Mouse (Mus musculus): ENCODE results near the gene Smyd3. TPM values are rescaled to one million over a fixed set of nuclear protein-coding genes. Genes with fewer than 3 reads are reported as not detected.

The Smyd3 gene
- polyA plus RNA-seq, 1 experiment from 2014 or later: 12.1 TPM

DNA sequence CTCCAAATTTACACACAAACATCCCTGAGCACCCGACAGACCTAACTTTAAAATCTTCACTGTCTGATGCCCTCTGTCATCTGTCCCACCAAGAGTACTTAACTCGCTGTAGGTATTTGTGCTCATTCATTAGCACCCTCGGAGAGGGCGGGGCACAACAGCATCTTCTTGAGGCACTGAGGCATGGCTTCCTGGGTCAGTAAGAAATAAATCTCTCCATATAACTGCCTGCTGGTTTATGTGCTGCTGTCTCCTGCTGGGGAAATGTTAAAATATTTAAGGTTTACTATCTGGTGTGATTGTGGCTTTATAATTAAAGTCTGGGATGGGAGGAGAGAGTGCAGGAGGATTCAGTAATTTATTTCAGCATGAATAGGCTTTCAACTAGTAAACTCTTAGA is 320.7 kb downstream of the Smyd3 start:
- H3K4me2 ChIP-seq (replicated peaks; ENCODE audit: low read depth): no peak overlapping the region
- H3K36me3 ChIP-seq (ENCODE audit: control insufficient read depth, insufficient read depth, low read length): no peaks in the 10 kb centered on the region
- H3K4me1 ChIP-seq (replicated peaks; ENCODE audit: control insufficient read depth, insufficient read depth): no peaks in the 10 kb centered on the region
- H3K9ac ChIP-seq (ENCODE audit: low read length): no peak overlapping the region
- 79% methylated on average over 4 of the region's 4 CpGs for WGBS
- H3K27ac ChIP-seq (replicated peaks): no peak overlapping the region
- H3K4me3 ChIP-seq (ENCODE audit: low read depth, low read length): no peak overlapping the region
- no peaks in the 10 kb centered on the region for H3K27me3 ChIP-seq (ENCODE audit: control insufficient read depth, insufficient read depth, low read length)
- no peaks in the 10 kb centered on the region for H3K9me3 ChIP-seq (ENCODE audit: control insufficient read depth, low read length)
- ATAC-seq (ENCODE audit: low FRiP score, low TSS enrichment) (no peak), DNase-seq (ENCODE audit: low spot score) (no peak)
- TF ChIP-seq EP300 (optimal IDR thresholded peaks at IDR 0.05) (no peak), CTCF (IDR thresholded peaks at IDR 0.05; ENCODE audit: low read depth) (no peak)

DNA sequence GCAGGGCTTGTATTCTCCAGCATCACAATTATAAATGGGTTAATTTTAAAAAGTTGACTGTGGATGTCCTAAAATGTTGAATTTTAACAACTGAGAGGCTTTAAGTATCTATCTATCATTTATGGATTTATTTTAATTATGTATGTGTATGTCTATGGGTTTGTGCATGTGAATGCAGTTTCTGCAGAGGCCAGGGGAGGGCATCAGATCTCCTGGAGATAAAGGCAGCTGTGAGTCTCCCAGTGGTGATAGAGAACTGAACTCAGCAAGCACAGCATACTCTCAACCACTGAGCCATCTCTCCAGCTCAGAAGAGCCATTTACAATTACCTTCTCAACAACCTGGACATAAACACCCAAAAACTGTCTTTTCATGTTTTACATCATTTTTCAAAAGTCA is 321.4 kb downstream of the Smyd3 start:
- Histone ChIP-seq H3K36me3 (ENCODE audit: control insufficient read depth, insufficient read depth, low read length) (no peaks in the 10 kb centered on the region), H3K27ac (replicated peaks) (no peak overlapping the region), H3K4me3 (ENCODE audit: low read depth, low read length) (no peak overlapping the region), H3K4me1 (replicated peaks; ENCODE audit: control insufficient read depth, insufficient read depth) (no peaks in the 10 kb centered on the region), H3K9me3 (ENCODE audit: control insufficient read depth, low read length) (no peaks in the 10 kb centered on the region), H3K9ac (ENCODE audit: low read length) (no peak overlapping the region), H3K27me3 (ENCODE audit: control insufficient read depth, insufficient read depth, low read length) (no peaks in the 10 kb centered on the region), H3K4me2 (replicated peaks; ENCODE audit: low read depth) (no peak overlapping the region)
- ATAC-seq (ENCODE audit: low FRiP score, low TSS enrichment): no peak
- TF ChIP-seq CTCF (IDR thresholded peaks at IDR 0.05; ENCODE audit: low read depth) (peak; percentile 43), EP300 (optimal IDR thresholded peaks at IDR 0.05) (no peak)
- no peak for DNase-seq (ENCODE audit: low spot score)

DNA sequence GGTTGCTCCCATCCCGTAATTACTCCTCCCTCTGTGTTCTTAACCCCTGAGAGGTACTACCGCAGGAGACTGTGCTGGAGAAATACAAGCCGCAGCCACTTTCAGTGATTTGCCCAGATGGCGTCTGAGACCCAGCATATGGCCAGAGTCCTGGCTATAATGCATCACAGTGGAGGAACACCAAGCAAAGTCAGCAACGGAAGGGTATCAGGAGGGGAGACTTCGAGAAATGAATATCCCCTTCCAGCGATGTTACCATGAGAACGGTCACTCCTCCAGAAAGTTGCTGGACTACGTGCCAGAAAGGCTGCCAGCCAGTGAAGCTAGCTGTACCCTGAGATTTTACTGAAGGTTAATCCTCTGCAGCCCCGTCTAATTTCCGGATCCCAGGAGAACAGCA is 325.1 kb downstream of the Smyd3 start:
- no peaks in the 10 kb centered on the region for H3K9me3 ChIP-seq (ENCODE audit: control insufficient read depth, low read length)
- DNase-seq (ENCODE audit: low spot score) (no peak), ATAC-seq (ENCODE audit: low FRiP score, low TSS enrichment) (no peak)
- 88% methylated on average over 11 of the region's 11 CpGs for WGBS
- no peaks in the 10 kb centered on the region for H3K4me1 ChIP-seq (replicated peaks; ENCODE audit: control insufficient read depth, insufficient read depth)
- no peak overlapping the region for H3K9ac ChIP-seq (ENCODE audit: low read length)
- H3K27ac ChIP-seq (replicated peaks): no peak overlapping the region
- no peak for TF ChIP-seq CTCF (IDR thresholded peaks at IDR 0.05; ENCODE audit: low read depth)
- TF ChIP-seq EP300 (optimal IDR thresholded peaks at IDR 0.05): no peak
- H3K36me3 ChIP-seq (ENCODE audit: control insufficient read depth, insufficient read depth, low read length): no peaks in the 10 kb centered on the region
- no peak overlapping the region for H3K4me3 ChIP-seq (ENCODE audit: low read depth, low read length)
- no peak overlapping the region for H3K4me2 ChIP-seq (replicated peaks; ENCODE audit: low read depth)
- no peaks in the 10 kb centered on the region for H3K27me3 ChIP-seq (ENCODE audit: control insufficient read depth, insufficient read depth, low read length)

DNA sequence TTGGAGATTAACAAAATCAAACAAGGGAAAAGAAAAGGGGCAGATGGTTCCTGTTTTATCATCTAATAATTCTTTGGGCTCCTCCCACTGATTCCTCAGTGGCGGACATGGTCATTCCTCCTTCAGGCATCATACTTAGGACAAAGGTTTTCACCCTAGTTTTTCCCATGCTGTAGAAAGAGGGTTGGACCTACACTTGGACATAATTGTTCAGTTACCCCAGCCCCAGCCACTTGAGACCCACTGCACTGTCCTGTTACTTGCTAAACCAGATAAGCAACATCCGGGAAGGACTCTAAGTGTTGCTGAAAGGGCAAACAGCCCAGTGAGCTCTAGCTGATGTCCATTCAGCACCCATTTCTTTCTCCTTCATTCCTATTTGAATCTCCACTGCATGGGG is 327.0 kb downstream of the Smyd3 start:
- TF ChIP-seq EP300 (optimal IDR thresholded peaks at IDR 0.05): no peak
- TF ChIP-seq CTCF (IDR thresholded peaks at IDR 0.05; ENCODE audit: low read depth): no peak
- H3K27ac ChIP-seq (replicated peaks): no peak overlapping the region
- ATAC-seq (ENCODE audit: low FRiP score, low TSS enrichment): no peak
- no peaks in the 10 kb centered on the region for H3K36me3 ChIP-seq (ENCODE audit: control insufficient read depth, insufficient read depth, low read length)
- WGBS: 56% methylated on average over 2 of the region's 2 CpGs
- H3K4me3 ChIP-seq (ENCODE audit: low read depth, low read length): no peak overlapping the region
- no peak for DNase-seq (ENCODE audit: low spot score)
- H3K9me3 ChIP-seq (ENCODE audit: control insufficient read depth, low read length): no peaks in the 10 kb centered on the region
- no peak overlapping the region for H3K4me2 ChIP-seq (replicated peaks; ENCODE audit: low read depth)
- H3K27me3 ChIP-seq (ENCODE audit: control insufficient read depth, insufficient read depth, low read length): no peaks in the 10 kb centered on the region
- H3K4me1 ChIP-seq (replicated peaks; ENCODE audit: control insufficient read depth, insufficient read depth): no peaks in the 10 kb centered on the region
- H3K9ac ChIP-seq (ENCODE audit: low read length): no peak overlapping the region

DNA sequence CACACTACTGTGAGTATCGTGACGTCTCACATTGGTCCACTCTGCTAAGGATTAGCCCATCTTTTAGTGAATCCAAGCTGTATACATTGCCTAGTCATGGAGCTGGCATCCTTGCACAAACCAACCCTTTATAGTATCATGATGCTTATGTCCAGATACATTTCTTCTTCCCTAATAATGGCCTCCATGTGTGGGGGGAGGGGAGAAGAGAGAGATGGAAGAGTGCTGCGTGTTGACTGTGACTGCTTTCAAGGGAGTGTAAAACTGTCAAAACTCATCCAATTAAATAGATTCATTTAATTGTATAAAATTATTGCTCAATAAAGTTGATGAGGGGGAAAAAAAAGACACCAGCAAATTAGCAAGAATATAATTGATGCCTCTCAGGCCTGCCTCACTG is 330.7 kb downstream of the Smyd3 start:
- no peak overlapping the region for H3K27ac ChIP-seq (replicated peaks)
- ATAC-seq (ENCODE audit: low FRiP score, low TSS enrichment): no peak
- H3K36me3 ChIP-seq (ENCODE audit: control insufficient read depth, insufficient read depth, low read length): no peaks in the 10 kb centered on the region
- no peaks in the 10 kb centered on the region for H3K27me3 ChIP-seq (ENCODE audit: control insufficient read depth, insufficient read depth, low read length)
- no peaks in the 10 kb centered on the region for H3K4me1 ChIP-seq (replicated peaks; ENCODE audit: control insufficient read depth, insufficient read depth)
- WGBS: 94% methylated on average over 3 of the region's 3 CpGs
- no peak overlapping the region for H3K4me2 ChIP-seq (replicated peaks; ENCODE audit: low read depth)
- H3K9me3 ChIP-seq (ENCODE audit: control insufficient read depth, low read length): no peaks in the 10 kb centered on the region
- no peak for DNase-seq (ENCODE audit: low spot score)
- H3K9ac ChIP-seq (ENCODE audit: low read length): no peak overlapping the region
- H3K4me3 ChIP-seq (ENCODE audit: low read depth, low read length): no peak overlapping the region
- TF ChIP-seq EP300 (optimal IDR thresholded peaks at IDR 0.05) (no peak), CTCF (IDR thresholded peaks at IDR 0.05; ENCODE audit: low read depth) (no peak)

DNA sequence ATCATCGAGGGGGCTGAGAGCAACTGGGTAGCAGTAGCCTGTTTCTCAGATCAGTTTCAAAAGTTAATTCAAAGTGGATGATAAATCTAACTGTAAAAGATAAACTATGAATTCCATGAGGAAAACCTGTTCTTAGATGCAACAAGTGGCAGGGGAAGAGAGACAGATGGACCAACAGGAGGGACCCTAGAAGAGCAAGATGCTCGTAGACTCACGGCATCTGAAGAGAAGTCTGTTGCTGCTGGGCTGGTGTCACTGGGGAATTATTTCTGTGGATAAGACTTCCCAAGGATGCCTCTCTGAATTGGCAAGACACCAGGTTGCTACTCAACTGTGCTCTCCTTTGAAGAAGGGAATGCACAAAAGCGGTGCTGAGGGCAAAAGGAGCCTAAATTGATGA is 333.2 kb downstream of the Smyd3 start:
- Histone ChIP-seq H3K4me3 (ENCODE audit: low read depth, low read length) (no peak overlapping the region), H3K4me2 (replicated peaks; ENCODE audit: low read depth) (no peak overlapping the region), H3K4me1 (replicated peaks; ENCODE audit: control insufficient read depth, insufficient read depth) (no peaks in the 10 kb centered on the region), H3K27ac (replicated peaks) (no peak overlapping the region), H3K9ac (ENCODE audit: low read length) (no peak overlapping the region), H3K9me3 (ENCODE audit: control insufficient read depth, low read length) (no peaks in the 10 kb centered on the region), H3K36me3 (ENCODE audit: control insufficient read depth, insufficient read depth, low read length) (no peaks in the 10 kb centered on the region), H3K27me3 (ENCODE audit: control insufficient read depth, insufficient read depth, low read length) (no peaks in the 10 kb centered on the region)
- no peak for ATAC-seq (ENCODE audit: low FRiP score, low TSS enrichment)
- DNase-seq (ENCODE audit: low spot score): no peak
- TF ChIP-seq EP300 (optimal IDR thresholded peaks at IDR 0.05) (no peak), CTCF (IDR thresholded peaks at IDR 0.05; ENCODE audit: low read depth) (no peak)
- 79% methylated on average over 4 of the region's 4 CpGs for WGBS

Measured in stomach, postnatal 0 days (tissue).